Mouse (Mus musculus): ENCODE measurements at regions not wholly inside any gene's neighbourhood (a gene's known extent, or its start where the extent isn't known, plus 50 kb on each side); places are given as distances from the start of the nearest gene placed in this dataset.
A peak's percentile ranks its signal among the peaks of the same experiment; 100 is the strongest.

- no peaks in the 10 kb centered on the region for H3K4me1 ChIP-seq (ENCODE audit: control insufficient read depth, insufficient read depth, low read length)
- peak overlapping the region; percentile 13; the same call in 1 of the 2 replicates for H3K4me2 ChIP-seq (replicated peaks; ENCODE audit: low read depth, low read length, severe bottlenecking)
- H3K9ac ChIP-seq (ENCODE audit: low read depth, low read length, severe bottlenecking) = no peak overlapping the region
- no peak overlapping the region for H3K4me3 ChIP-seq (replicated peaks; ENCODE audit: low read length)
- no peaks in the 10 kb centered on the region for H3K9me3 ChIP-seq (ENCODE audit: control insufficient read depth, low read length)
- ATAC-seq (ENCODE audit: low FRiP score, low read depth) (no peak), DNase-seq (ENCODE audit: low spot score) (peak; percentile 33)
- H3K27me3 ChIP-seq (ENCODE audit: control insufficient read depth, insufficient read depth, low read length) = no peaks in the 10 kb centered on the region
- H3K27ac ChIP-seq (replicated peaks; ENCODE audit: low read depth, low read length) = no peak overlapping the region
- H3K36me3 ChIP-seq (ENCODE audit: control insufficient read depth, insufficient read depth, low read length) = no peaks in the 10 kb centered on the region
- 66% methylated on average over 11 of the region's 11 CpGs for whole genome bisulfite sequencing
- TF ChIP-seq POLR2A (IDR thresholded peaks at IDR 0.05; ENCODE audit: borderline replicate concordance, extremely low read depth, insufficient read depth, insufficient read length) = no peak
These were observed 246.6 kb downstream of the Cbln1 start for GRCm38 (mm10) chr8:87225504-87226425.

GRCm38 (mm10) chr8:87220581-87220980 is 251.8 kb downstream of the Cbln1 start:
- Histone ChIP-seq H3K27ac (replicated peaks; ENCODE audit: low read depth, low read length) (no peak overlapping the region), H3K9me3 (ENCODE audit: control insufficient read depth, low read length) (no peaks in the 10 kb centered on the region), H3K4me3 (replicated peaks; ENCODE audit: low read length) (no peak overlapping the region), H3K9ac (ENCODE audit: low read depth, low read length, severe bottlenecking) (no peak overlapping the region), H3K4me2 (replicated peaks; ENCODE audit: low read depth, low read length, severe bottlenecking) (no peak overlapping the region), H3K4me1 (ENCODE audit: control insufficient read depth, insufficient read depth, low read length) (0 out of 2 replicates have a peak, but pooled peaks cover 3% of the 10 kb centered on the region), H3K36me3 (ENCODE audit: control insufficient read depth, insufficient read depth, low read length) (no peaks in the 10 kb centered on the region), H3K27me3 (ENCODE audit: control insufficient read depth, insufficient read depth, low read length) (no peaks in the 10 kb centered on the region)
- ATAC-seq (ENCODE audit: low FRiP score, low read depth) (no peak), DNase-seq (ENCODE audit: low spot score) (no peak)
- WGBS = 68% methylated on average over 6 of the region's 6 CpGs
- TF ChIP-seq POLR2A (IDR thresholded peaks at IDR 0.05; ENCODE audit: borderline replicate concordance, extremely low read depth, insufficient read depth, insufficient read length) = no peak

GRCm38 (mm10) chr8:87218956-87219482 is 253.4 kb downstream of the Cbln1 start:
- peaks cover 8% of the 10 kb centered on the region; the same call in 1 of the 2 replicates for H3K4me1 ChIP-seq (ENCODE audit: control insufficient read depth, insufficient read depth, low read length)
- no peak for DNase-seq (ENCODE audit: low spot score)
- no peak overlapping the region for H3K4me2 ChIP-seq (replicated peaks; ENCODE audit: low read depth, low read length, severe bottlenecking)
- ATAC-seq (ENCODE audit: low FRiP score, low read depth) = no peak
- H3K4me3 ChIP-seq (replicated peaks; ENCODE audit: low read length) = no peak overlapping the region
- no peak for TF ChIP-seq POLR2A (IDR thresholded peaks at IDR 0.05; ENCODE audit: borderline replicate concordance, extremely low read depth, insufficient read depth, insufficient read length)
- 12% methylated on average over 6 of the region's 6 CpGs for WGBS
- H3K9ac ChIP-seq (ENCODE audit: low read depth, low read length, severe bottlenecking) = no peak overlapping the region
- H3K36me3 ChIP-seq (ENCODE audit: control insufficient read depth, insufficient read depth, low read length) = no peaks in the 10 kb centered on the region
- H3K9me3 ChIP-seq (ENCODE audit: control insufficient read depth, low read length) = no peaks in the 10 kb centered on the region
- H3K27ac ChIP-seq (replicated peaks; ENCODE audit: low read depth, low read length) = no peak overlapping the region
- no peaks in the 10 kb centered on the region for H3K27me3 ChIP-seq (ENCODE audit: control insufficient read depth, insufficient read depth, low read length)

- 37% methylated on average over 10 of the region's 10 CpGs for WGBS
- DNase-seq (ENCODE audit: low spot score) (no peak), ATAC-seq (ENCODE audit: low FRiP score, low read depth) (no peak)
- Histone ChIP-seq H3K4me2 (replicated peaks; ENCODE audit: low read depth, low read length, severe bottlenecking) (no peak overlapping the region), H3K4me1 (ENCODE audit: control insufficient read depth, insufficient read depth, low read length) (peaks cover 5% of the 10 kb centered on the region; the same call in 1 of the 2 replicates), H3K9me3 (ENCODE audit: control insufficient read depth, low read length) (no peaks in the 10 kb centered on the region), H3K4me3 (replicated peaks; ENCODE audit: low read length) (no peak overlapping the region), H3K36me3 (ENCODE audit: control insufficient read depth, insufficient read depth, low read length) (no peaks in the 10 kb centered on the region), H3K9ac (ENCODE audit: low read depth, low read length, severe bottlenecking) (no peak overlapping the region), H3K27ac (replicated peaks; ENCODE audit: low read depth, low read length) (no peak overlapping the region), H3K27me3 (ENCODE audit: control insufficient read depth, insufficient read depth, low read length) (no peaks in the 10 kb centered on the region)
- no peak for TF ChIP-seq POLR2A (IDR thresholded peaks at IDR 0.05; ENCODE audit: borderline replicate concordance, extremely low read depth, insufficient read depth, insufficient read length)
These were observed 257.4 kb downstream of the Cbln1 start for GRCm38 (mm10) chr8:87214962-87215361.

GRCm38 (mm10) chr8:87210546-87210945 is 261.9 kb downstream of the Cbln1 start:
- no peak for ATAC-seq (ENCODE audit: low FRiP score, low read depth)
- H3K4me1 ChIP-seq (ENCODE audit: control insufficient read depth, insufficient read depth, low read length) = peaks cover 5% of the 10 kb centered on the region; the same call in 1 of the 2 replicates
- 16% methylated on average over 4 of the region's 4 CpGs for WGBS

More at GRCm38 (mm10) chr8:87210546-87210945, 261.9 kb downstream of the Cbln1 start:
- Histone ChIP-seq H3K36me3 (ENCODE audit: control insufficient read depth, insufficient read depth, low read length) (no peaks in the 10 kb centered on the region), H3K27ac (replicated peaks; ENCODE audit: low read depth, low read length) (no peak overlapping the region), H3K4me2 (replicated peaks; ENCODE audit: low read depth, low read length, severe bottlenecking) (no peak overlapping the region), H3K9me3 (ENCODE audit: control insufficient read depth, low read length) (no peaks in the 10 kb centered on the region), H3K27me3 (ENCODE audit: control insufficient read depth, insufficient read depth, low read length) (no peaks in the 10 kb centered on the region), H3K9ac (ENCODE audit: low read depth, low read length, severe bottlenecking) (no peak overlapping the region), H3K4me3 (replicated peaks; ENCODE audit: low read length) (no peak overlapping the region)
- no peak for DNase-seq (ENCODE audit: low spot score)
- no peak for TF ChIP-seq POLR2A (IDR thresholded peaks at IDR 0.05; ENCODE audit: borderline replicate concordance, extremely low read depth, insufficient read depth, insufficient read length)
